Mouse (Mus musculus) liver, adult 2 months (tissue): ENCODE measurements at regions not wholly inside any gene's neighbourhood (a gene's known extent, or its start where the extent isn't known, plus 50 kb on each side); places are given as distances from the start of the nearest gene placed in this dataset.

Experiments used
- DNase-seq: peaks from one replicate; pipeline ENCODE4 v3.0.0-alpha.2; 2011; ENCODE audit warnings: low read depth, low spot score; ENCODE audit errors: extremely low read depth
- H3K27ac ChIP-seq: fragments of 200-500 bp; replicated peaks from 2 replicates; pipeline ENCODE4 v1.5.1; 2012; ENCODE audit warnings: low read depth, mild to moderate bottlenecking, control low read depth, inconsistent platforms, low read length; ENCODE audit not compliant: insufficient read depth
- H3K27me3 ChIP-seq: fragments of 200-500 bp; 2 replicates; pipeline ENCODE4 v1.6.1; 2012; ENCODE audit warnings: mild to moderate bottlenecking, moderate library complexity, low read length, inconsistent platforms; ENCODE audit not compliant: control insufficient read depth, insufficient read depth
- H3K36me3 ChIP-seq: fragments of 200-500 bp; 2 replicates; pipeline ENCODE4 v1.6.1; 2012; ENCODE audit warnings: low read length, inconsistent platforms; ENCODE audit not compliant: control insufficient read depth, insufficient read depth
- H3K4me1 ChIP-seq: fragments of 200-500 bp; 2 replicates; pipeline ENCODE4 v1.6.1; 2011; ENCODE audit warnings: low read length; ENCODE audit not compliant: control insufficient read depth, insufficient read depth
- H3K4me3 ChIP-seq: fragments of 200-500 bp; 2 replicates; pipeline ENCODE4 v1.5.1; 2011; ENCODE audit warnings: low read depth, mild to moderate bottlenecking, control low read depth, low read length, moderate library complexity; ENCODE audit not compliant: insufficient read depth
- H3K79me2 ChIP-seq: fragments of 200-500 bp; 2 replicates; pipeline ENCODE4 v1.6.1; 2012; ENCODE audit warnings: inconsistent platforms, mild to moderate bottlenecking, low read length, moderate library complexity; ENCODE audit not compliant: control insufficient read depth, insufficient read depth
- H3K9ac ChIP-seq: fragments of 200-500 bp; 2 replicates; pipeline ENCODE4 v1.6.1; 2012; ENCODE audit warnings: low read depth, mild to moderate bottlenecking, control low read depth, inconsistent platforms, low read length
- CTCF ChIP-seq: fragments of 200-500 bp; IDR thresholded peaks from 2 replicates; pipeline ENCODE4 v1.5.1; 2011; ENCODE audit warnings: low read depth, low read length, control low read depth
- POLR2A ChIP-seq: fragments of 200-500 bp; IDR thresholded peaks from 2 replicates; pipeline ENCODE4 v1.6.1; 2011; ENCODE audit warnings: low read length, control low read depth; ENCODE audit not compliant: insufficient read depth; ENCODE audit errors: extremely low read depth
- WGBS: fragments of 180-500 bp; shearing (Covaris S2); methylation state at CpG from one replicate; pipeline ENCODE4 v1.1.7; 2018; 5-methylcytosine and 5-hydroxymethylcytosine counted together

DNA sequence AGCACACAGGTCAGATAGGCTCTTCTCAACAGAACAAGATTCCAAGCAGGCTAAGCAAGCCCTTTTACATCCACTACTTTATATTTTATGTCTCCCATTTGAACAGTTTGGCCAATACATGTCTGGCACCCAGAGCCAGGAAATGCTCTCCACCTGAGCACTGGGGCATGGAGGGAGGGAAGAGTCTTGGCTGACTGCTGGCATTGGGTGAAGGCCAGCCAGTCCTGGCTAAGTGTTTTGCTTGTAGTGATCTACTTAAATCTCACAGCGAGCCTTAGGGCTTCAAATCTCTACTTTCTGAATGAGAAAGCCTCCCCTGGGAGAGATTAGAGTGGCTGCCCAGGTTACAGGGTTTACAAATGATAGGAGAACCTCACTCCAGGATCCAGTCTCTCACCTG, 78.5 kb upstream of the Vash1 start:
- H3K79me2 ChIP-seq = no peaks in the 10 kb centered on the region
- WGBS = 20% methylated on average over 1 of the region's 1 CpGs

DNA sequence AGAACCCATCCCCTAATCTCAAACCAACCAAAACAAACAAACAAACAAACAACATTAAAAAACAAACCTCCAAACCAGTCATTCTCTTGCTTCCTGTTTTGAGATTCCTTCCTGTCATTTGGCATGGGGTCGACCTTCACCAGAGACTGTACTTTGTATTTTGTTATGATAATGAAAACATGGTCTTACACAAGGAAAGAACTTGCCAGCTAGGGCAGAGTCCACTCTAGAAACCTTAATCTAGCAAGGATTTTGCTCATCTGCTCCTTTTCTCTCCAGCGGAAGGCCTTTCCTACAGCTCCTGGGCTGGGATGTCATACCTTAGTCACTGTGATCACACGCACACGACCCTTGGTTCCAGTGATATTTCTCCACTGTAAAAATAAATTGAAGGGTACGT, 75.0 kb upstream of the Vash1 start:
- H3K79me2 ChIP-seq = no peaks in the 10 kb centered on the region
- no peaks in the 10 kb centered on the region for H3K36me3 ChIP-seq
- no peak overlapping the region for H3K27ac ChIP-seq
- no peak overlapping the region for H3K4me3 ChIP-seq
- no peak for TF ChIP-seq CTCF
- no peak for TF ChIP-seq POLR2A
- no peak overlapping the region for H3K9ac ChIP-seq
- WGBS = 86% methylated on average over 5 of the region's 5 CpGs
- H3K27me3 ChIP-seq = no peaks in the 10 kb centered on the region
- no peaks in the 10 kb centered on the region for H3K4me1 ChIP-seq
- DNase-seq = no peak

More for the DNA sequence above, 78.5 kb upstream of the Vash1 start:
- no peak overlapping the region for H3K9ac ChIP-seq
- H3K27ac ChIP-seq = no peak overlapping the region
- no peak overlapping the region for H3K4me3 ChIP-seq
- DNase-seq = no peak
- H3K36me3 ChIP-seq = no peaks in the 10 kb centered on the region
- H3K4me1 ChIP-seq = no peaks in the 10 kb centered on the region
- TF ChIP-seq CTCF (no peak), POLR2A (no peak)
- H3K27me3 ChIP-seq = no peaks in the 10 kb centered on the region

DNA sequence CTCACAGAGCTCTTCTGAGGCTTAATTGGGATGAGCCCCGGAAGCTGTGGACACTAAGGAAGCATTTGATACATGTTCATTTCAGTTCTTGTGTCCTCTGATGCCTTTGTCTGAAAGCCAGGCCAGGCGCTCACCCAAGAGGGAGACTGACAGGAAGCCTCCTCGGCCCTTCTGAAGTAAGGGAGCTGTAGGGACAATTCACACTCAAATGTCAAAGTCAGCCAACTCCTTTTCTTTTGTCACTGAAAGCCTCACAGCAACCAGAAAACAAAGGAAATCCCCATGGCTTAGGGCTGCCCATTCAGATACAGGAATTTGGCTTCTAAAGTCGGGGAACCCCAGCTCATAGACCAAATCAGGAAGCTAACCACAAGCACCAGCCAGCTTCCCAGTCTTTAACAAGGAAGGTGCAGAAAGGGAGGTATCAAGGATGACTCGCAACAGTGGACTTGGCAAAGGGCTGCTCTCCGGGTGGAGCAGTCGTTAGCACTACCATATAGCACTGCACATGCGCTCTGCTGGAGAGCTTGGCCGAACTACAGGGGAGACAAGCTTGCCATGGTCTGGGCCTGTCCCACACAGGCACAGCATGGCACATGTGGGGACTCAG, 66.0 kb upstream of the Vash1 start:
- Histone ChIP-seq H3K4me3 (no peak overlapping the region), H3K36me3 (no peaks in the 10 kb centered on the region), H3K27ac (no peak overlapping the region), H3K4me1 (no peaks in the 10 kb centered on the region; the same call in 1 of the 2 replicates), H3K27me3 (peaks cover 2% of the 10 kb centered on the region; the same call in 1 of the 2 replicates), H3K9ac (no peak overlapping the region), H3K79me2 (no peaks in the 10 kb centered on the region)
- TF ChIP-seq POLR2A (no peak), CTCF (no peak)
- 58% methylated on average over 9 of the region's 9 CpGs for WGBS
- peak; percentile 4 for DNase-seq

DNA sequence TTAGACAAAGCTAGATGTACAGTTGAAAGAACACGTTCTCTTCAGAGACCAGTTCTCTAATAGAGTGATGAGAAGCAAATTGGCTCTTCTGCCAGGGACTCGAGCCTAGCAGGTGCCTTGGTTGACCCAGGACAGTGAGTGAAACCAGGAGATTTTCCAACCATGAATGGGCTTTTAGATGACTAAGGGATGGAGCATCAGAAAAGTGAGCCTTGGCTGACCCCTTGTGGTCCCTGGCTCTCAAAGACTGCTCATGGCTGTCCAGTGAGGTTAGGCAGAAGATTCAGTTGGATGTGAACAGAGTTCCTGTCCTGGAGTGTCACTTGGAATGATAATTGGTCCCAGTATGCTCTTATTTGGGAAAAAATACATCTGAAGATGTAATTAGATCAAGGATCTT, 64.3 kb upstream of the Vash1 start:
- no peak overlapping the region for H3K9ac ChIP-seq
- no peaks in the 10 kb centered on the region; the same call in 1 of the 2 replicates for H3K4me1 ChIP-seq
- TF ChIP-seq POLR2A = no peak
- peak; percentile 63 for TF ChIP-seq CTCF
- H3K27me3 ChIP-seq = no peaks in the 10 kb centered on the region
- H3K27ac ChIP-seq = no peak overlapping the region
- 44% methylated on average over 2 of the region's 2 CpGs for WGBS
- DNase-seq = peak; percentile 15
- no peaks in the 10 kb centered on the region for H3K79me2 ChIP-seq
- no peaks in the 10 kb centered on the region for H3K36me3 ChIP-seq
- no peak overlapping the region for H3K4me3 ChIP-seq

DNA sequence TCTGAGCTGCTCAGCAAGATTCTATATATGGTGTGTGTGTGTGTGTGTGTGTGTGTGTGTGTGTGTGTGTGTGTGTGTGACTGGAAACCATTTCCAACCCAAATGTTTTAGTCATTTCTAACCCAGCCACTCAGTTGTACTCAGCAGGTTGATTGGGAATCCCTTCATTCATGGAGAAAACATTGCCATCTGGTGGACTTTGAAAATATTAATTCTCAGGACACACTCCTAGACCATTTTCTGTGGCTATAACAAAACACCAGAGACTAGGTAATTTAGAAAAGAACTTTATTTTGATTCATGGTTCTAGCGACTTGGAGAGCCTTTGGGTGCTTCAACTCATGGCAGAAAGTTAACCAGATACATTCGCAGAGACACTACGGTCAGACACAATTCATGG, 62.2 kb upstream of the Vash1 start:
- no peak overlapping the region for H3K27ac ChIP-seq
- TF ChIP-seq CTCF = peak; percentile 6; the same call in 1 of the 2 replicates
- TF ChIP-seq POLR2A = no peak
- no peak for DNase-seq
- no peaks in the 10 kb centered on the region for H3K36me3 ChIP-seq
- H3K9ac ChIP-seq = no peak overlapping the region
- no peaks in the 10 kb centered on the region; the same call in 1 of the 2 replicates for H3K4me1 ChIP-seq
- no peaks in the 10 kb centered on the region for H3K27me3 ChIP-seq
- WGBS = 83% methylated on average over 3 of the region's 3 CpGs
- H3K79me2 ChIP-seq = no peaks in the 10 kb centered on the region
- no peak overlapping the region for H3K4me3 ChIP-seq

DNA sequence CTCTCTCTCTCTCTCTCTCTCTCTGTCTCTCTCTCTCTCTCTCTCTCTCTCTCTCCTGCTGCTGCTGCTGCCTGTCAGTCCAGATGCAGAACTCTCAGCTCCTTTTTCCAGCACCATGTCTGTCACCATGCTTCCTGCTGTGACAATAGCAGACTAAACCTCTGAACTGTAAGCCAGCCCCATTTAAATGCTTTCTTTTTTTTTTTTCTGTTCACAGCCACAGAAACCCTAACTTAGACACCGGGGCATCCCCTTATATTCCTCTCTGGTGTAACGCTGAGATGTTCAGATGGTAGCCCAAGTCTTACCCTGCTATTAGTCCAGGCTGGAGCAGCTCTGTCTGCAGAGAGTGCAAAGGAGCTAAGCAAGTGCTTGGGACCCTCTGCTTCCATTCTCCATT, 54.3 kb upstream of the Vash1 start:
- H3K36me3 ChIP-seq = no peaks in the 10 kb centered on the region
- TF ChIP-seq CTCF (no peak), POLR2A (no peak)
- no peak for DNase-seq
- no peaks in the 10 kb centered on the region for H3K4me1 ChIP-seq
- H3K9ac ChIP-seq = no peak overlapping the region
- WGBS = 85% methylated on average over 2 of the region's 2 CpGs
- H3K79me2 ChIP-seq = no peaks in the 10 kb centered on the region
- no peak overlapping the region for H3K4me3 ChIP-seq
- no peaks in the 10 kb centered on the region for H3K27me3 ChIP-seq
- no peak overlapping the region for H3K27ac ChIP-seq
